Mouse (Mus musculus) frontal cortex, postnatal 36 days (tissue): ENCODE results near the gene Ncapd2.
"Not testable (repeated sequence)": the region's sequence is repeated elsewhere in the genome, so short reads cannot be mapped to it uniquely, and the experiment has no call there.

Experiments used
- DNase-seq, 2 experiments: peaks; one replicate each; pipeline ENCODE4 v3.0.0; 2022; ENCODE audit warnings: low spot score in 2 of 2

The Ncapd2 gene

DNA sequence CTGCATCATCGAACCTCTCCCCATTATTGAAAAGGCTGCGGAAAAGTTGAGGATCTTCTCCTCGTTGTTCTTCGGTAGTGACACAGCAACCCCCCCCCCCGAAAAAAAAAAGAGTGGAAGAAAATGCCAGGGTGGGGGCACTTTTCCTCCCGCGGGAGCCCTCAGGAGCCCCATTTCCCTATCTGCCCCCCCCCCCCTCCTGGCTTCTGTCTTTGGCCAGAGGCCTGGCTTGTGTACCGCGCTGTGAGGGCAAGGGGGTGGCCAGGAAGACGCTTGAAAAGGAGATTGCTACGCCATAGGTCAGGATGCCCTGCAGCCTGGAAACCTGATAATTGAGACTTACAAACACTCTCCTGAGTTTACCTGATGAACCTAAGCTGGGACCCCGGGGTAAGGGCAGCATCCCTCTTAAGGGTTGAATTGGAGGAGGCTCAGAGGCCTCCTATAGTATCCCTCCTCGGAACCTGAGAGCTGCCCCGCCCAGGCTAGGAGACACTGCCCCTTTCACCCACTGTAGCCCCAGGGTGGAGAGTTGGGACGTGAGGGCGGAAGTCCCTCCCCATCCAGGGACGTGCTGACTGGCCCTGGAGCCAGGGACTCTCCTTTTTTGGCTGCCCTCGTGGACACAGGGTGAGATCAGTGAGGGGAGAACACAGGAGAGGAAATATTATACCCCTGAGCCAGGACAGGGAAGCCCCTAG lies 25.3 kb downstream of the Ncapd2 start, which contains the start of gene Gapdh:
Gapdh (minus strand) TSS at position 417 of the 701 bp plus-strand sequence.
- peak in 1 of 2 experiments; percentile 33 for DNase-seq

DNA sequence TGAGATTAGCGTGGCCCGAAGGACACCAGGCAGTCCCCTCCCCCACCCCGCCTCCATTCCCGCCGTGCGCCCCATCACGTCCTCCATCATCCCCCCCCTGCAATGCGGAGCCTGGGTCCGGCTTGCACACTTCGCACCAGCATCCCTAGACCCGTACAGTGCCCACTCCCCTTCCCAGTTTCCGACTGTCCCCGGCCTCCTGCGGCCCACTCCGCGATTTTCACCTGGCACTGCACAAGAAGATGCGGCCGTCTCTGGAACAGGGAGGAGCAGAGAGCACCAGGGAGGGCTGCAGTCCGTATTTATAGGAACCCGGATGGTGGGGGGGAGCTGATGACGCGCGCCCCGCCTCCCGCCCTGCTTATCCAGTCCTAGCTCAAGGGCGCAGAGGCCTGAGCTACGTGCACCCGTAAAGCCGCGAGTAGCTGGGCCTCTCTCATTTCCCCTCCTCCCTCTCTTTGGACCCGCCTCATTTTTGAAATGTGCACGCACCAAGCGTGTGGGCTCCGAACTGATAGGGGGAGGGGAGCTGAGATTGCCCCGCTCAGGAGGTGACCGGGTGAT lies 26.1 kb downstream of the Ncapd2 start:
- peak; percentile 96 to 98 for DNase-seq

DNA sequence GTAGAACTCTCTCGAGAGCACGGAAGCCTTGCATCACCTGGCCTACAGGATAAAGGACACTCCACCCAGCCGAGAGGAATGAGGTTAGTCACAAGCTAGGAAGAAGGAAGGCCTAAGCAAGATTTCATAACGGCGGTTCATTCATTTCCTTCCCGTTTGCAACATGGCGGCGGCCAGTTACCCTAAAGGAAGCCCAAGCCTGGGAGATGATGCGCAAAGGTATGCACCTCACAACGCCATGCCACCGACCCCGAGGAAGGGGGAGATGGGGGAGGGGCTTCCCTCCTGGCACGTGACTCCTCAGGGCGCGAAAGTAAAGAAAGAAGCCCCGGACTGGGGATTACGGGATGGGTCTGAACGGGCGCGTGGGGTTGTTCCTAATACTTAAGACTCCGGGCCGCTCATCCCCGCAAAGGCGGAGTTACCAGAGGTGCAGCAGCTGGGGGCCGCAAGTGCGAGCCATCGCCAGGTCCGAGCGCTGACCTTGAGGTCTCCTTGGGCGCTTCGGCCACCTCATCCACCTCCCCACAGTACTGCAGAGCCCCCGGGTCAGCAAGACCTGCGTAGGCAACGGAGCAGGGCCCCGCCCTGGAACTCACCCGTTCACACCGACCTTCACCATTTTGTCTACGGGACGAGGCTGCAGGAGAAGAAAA lies 26.7 kb downstream of the Ncapd2 start:
- peak; percentile 42 to 60 for DNase-seq

DNA sequence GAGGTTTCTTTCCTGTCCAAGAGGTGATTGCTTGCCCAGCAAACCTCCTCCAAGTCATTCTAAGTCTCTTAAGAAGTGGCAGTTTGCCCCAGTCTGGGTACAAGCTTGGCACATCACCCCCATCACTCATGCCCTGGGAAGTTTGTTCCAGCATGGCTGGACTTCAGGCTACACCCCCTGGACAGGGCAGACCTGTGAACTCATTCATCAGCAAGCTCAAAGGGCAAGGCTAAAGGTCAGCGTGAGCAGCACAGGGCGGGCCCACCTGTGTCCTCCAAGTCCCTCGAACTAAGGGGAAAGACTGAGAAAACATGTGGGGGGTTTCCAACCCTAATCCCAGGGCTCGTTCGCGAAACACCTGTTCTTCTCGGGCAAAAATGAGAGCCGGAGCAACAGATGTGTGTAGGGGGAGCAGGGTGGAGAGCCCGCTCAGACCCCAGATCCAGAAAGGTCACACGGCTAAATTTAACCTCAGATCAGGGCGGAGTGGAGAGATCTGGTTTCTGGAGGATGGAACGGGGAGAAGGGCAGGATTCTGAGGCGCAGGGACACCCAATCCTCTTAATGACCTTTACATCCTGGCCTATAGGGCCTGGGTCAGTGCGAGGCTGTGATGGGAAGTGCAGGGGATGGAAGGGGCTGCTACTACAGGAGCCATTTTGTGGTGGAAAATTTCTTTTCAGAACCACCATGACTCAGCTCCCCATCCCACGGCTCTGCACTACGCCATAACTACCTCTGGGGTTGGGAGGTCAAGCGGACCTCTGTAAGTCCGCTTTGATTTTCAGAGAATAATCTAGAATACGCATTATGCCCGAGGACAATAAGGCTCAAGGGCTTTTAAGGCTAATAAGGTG lies 27.5 kb downstream of the Ncapd2 start:
- peak in 1 of 2 experiments; percentile 66 for DNase-seq

DNA sequence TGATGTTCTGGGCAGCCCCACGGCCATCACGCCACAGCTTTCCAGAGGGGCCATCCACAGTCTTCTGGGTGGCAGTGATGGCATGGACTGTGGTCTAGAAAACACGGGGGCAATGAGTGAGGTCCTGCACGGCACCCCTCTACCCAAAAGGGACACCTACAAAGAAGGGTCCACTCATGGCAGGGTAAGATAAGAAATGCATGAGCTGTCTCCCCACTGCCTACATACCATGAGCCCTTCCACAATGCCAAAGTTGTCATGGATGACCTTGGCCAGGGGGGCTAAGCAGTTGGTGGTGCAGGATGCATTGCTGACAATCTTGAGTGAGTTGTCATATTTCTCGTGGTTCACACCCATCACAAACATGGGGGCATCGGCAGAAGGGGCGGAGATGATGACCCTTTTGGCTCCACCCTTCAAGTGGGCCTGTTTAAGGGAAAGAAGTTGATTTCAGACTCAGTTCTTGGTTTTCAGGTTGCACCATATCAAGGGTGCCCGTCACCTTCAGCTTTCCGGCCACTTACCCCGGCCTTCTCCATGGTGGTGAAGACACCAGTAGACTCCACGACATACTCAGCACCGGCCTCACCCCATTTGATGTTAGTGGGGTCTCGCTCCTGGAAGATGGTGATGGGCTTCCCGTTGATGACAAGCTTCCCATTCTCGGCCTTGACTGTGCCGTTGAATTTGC lies 28.7 kb downstream of the Ncapd2 start:
- not testable (repeated sequence) for DNase-seq

DNA sequence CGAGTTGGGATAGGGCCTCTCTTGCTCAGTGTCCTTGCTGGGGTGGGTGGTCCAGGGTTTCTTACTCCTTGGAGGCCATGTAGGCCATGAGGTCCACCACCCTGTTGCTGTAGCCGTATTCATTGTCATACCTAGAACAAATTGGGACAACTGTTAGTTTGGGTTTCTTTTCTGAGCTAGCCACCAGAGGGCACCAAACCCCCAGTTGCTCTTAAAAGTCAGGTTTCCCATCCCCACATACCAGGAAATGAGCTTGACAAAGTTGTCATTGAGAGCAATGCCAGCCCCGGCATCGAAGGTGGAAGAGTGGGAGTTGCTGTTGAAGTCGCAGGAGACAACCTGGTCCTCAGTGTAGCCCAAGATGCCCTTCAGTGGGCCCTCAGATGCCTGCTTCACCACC lies 29.5 kb downstream of the Ncapd2 start:
- DNase-seq: peak; percentile 70 to 72

DNA sequence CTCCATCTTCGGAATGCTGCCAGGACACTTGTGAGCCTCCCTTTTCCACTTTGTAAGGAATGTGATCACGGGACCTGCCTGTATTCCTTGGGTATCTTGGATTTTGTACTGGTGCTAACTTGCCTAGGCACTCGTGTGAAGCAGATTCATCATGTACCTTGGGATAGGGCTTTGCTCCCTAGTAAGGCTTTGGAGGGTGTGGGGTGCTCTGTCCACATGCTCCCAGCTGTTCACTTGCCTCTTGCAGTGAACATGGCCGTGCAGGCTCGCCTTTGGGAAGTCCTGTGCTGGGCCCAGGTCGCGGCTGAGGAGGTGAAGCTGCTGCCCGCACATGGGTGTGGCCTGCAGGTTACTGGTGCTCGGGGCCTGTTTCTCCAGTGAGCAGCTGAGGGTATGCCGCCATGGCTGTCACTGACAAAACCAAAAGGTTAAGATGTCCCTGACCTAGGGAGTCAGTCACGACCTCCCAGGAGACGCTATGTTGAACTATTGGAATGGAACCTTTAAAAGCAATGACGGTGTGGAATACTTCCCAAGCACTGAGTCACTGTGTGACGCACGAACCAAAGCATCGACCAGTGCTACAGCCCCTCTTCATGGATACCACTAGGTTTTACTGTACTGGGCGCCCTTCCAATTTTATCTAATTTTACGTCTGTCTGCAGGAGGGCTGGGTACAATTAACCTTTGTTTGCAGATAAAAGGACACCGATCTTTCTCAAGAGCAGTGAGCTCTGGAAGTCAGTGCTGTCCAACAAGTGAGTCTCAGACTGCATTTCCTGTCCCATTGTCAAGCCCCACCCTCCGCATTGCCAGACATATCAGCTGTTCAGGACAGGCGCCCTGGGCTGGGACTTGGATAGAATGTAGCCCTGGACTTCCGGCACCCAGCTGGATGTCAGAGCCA lies 30.4 kb downstream of the Ncapd2 start:
- peak; percentile 63 to 67 for DNase-seq

DNA sequence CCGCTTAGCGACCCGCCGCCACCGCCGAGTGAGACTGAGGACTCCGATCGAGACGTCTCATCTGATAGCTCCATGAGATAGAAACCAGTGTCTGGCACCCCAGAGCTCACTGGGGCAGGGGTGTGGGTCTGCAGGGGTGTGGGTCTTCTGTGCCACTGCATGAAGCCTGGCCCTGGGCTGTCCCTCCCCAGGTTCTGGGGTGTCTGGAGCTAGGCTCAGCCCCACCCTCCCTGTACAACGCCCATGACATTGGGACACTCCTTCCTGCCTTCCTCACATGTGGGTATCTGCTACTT lies 31.0 kb downstream of the Ncapd2 start:
- DNase-seq: no peak

DNA sequence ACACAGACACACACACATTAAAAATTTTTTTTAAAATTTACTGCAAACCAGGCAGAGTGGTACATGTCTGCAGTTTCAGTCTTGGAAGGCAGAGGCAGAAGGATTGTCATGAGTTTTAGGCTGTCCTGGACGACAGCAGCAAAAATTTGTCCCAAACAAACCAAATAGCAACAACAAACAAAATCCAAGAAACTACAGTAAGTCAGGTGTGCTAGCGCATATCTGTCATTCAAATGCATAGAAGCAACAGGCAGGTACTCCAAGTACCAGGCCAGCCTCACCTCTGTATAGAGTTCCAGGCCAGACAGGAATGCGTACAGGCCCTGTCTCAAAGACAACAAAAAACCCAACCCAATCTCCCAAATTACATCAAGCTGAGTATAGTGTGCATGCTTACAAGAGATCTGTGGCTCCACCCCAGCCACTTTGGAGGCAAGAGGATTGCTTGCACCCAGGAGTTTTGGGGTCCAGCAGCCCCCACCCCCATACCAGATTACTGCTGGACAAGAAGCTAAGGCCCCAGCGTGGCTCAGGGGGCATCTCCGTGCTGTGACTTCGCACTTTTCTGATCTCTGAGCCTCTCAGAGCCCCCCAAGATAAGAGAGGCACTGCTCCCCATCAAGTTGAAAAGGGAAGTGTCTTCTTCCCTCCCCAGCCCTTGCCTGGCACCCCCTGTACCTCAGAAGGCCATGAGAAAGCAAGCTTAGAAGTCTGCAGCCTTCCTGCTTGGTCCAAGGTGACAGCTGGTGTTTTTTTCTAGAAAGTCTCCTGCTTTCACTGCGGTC lies 31.5 kb downstream of the Ncapd2 start:
- DNase-seq: no peak

DNA sequence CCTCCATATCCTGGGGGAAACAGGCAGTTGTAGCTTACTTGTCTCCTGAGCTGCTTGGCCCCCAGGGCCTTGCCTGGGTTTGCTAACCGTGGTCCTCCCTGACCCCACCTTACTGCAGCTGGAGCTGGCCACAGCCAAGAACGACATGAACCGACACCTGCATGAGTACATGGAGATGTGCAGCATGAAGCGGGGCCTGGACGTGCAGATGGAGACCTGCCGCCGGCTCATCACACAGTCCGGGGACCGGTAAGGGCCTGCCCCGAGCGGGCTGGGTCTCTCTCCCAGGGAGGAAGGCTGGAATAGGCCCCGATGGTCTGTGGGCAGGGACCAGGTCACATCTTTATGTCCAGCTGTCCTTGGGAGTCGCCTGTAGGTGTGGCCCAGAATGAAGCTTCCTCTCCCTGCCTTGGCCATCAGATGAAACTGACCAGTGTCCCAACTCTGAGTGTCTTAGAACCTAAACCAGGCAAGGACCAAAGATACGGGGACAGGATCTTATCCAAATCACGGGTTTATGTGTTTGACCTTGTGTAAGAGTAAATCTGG lies 32.5 kb downstream of the Ncapd2 start:
- no peak for DNase-seq

DNA sequence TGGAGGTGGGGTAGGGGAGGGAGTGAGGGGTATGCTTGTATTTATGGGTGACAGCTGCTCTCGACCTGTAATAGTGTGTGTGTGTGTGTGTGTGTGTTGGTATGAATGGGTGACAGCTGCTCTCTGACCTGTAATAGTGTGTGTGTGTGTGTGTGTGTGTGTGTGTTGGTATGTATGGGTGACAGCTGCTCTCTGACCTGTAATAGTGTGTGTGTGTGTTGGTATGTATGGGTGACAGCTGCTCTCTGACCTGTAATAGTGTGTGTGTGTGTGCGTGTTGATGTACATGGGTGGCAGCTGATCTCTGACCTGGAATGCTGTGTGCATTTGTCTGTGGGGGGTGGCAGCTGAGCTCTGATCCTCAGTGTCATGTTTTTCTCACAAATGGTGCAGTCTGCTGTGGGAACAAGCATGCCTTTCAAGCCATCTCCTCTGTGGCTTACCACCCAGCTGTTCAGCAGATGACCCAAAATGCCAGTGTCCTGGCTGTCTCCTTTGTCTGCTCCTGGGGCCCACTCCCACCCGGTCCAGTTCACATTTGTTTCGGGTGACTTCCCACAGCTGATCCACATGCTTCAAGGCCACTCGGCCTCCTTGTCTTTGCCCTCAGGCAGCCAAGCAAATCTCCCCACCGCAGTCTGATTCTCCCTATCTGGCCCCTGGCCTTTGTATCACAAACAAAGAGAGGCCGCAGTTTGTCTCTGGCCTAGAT lies 34.4 kb downstream of the Ncapd2 start:
- peak in 1 of 2 experiments; percentile 29 for DNase-seq

DNA sequence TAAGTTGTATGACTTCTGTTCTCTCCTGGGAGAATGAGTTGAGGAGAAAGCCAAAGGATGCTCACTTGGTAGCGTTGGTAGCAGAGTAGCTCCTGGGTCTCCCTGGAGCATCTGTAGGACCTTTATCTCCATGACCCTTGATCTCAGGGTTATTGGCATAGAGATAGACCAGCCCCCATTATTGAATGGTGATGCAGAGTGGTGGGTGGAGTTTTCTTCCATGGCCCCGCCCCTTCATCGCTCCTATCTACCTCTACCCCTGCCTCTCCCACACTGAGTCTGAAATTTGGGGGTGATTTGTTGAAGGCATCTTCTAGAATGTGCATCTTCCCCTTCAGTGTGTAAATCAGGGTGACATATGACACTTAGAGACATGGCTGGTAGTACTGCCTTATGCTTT lies 35.0 kb downstream of the Ncapd2 start:
- no peak for DNase-seq

DNA sequence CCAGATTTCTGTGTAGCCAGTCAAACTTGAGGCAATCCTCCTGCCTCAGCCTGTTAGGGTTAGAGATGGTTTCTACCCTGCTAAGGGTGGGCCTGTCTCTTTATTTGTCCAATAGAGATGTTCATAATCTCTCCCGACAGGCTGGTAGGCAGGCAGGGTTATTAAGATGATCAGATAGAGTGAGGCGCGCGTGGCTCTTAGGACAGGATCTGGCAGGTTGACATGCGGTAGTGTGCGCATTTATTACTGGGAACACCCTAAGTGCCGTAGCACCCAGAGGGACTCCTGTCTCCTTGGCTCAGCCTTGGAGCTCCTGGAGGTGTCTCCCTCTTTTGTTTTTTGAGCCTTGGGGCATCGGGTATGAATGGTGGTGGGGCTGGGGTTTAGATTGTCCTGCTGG lies 36.2 kb downstream of the Ncapd2 start:
- DNase-seq: no peak

DNA sequence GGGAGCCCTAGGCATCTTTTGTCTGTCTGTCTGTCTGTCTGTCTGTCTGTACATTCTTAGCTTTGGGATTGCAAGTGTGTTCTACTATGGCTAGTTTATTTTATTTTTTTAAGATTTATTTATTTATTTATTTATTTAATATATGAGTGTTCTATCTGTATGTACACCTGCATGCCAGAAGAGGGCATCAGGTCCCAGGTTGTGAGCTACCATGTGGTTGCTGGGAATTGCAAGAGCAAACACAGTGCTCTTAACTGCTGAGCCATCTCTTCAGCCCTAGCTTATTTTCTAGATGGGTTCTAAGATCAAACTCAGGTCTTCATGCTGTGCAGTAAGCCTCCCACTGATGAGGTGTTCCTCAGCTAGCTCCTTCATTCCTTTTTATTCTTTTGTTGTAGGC lies 37.0 kb downstream of the Ncapd2 start:
- no peak for DNase-seq

DNA sequence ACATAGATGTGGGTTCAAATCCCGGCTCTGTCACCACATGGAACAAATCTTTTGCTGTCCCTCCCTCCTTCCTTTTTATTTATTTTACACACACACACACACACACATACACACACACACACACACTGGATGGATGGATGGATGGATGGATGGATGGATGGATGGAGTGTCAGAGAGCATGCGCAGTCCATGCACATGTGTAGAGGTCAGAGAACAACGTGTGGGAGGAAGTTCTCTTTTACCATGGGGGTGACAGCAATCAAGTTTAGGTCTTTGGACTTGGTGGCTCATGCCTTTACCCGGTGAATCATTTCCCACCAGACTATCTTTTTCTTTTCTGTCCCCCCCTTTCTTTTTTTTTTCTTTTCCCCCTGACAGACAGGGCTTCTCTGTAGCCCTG lies 37.8 kb downstream of the Ncapd2 start:
- no peak for DNase-seq

DNA sequence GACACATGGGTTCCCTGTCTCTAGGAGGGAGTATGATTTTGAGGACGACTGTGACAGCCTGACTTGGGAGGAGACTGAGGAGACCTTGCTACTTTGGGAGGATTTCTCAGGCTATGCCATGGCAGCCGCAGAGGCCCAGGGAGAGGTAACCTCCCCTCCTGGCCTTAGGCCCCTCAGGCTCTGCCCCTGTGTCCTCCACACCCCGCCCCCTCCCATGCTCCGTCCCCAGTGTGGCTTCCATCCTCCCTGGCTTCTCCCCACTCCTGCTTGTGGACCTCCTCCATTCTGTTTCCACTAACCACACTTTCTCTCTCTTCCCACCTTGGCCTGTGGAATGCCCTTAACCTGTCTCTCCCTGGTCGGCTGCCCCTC lies 38.5 kb downstream of the Ncapd2 start:
- no peak for DNase-seq

DNA sequence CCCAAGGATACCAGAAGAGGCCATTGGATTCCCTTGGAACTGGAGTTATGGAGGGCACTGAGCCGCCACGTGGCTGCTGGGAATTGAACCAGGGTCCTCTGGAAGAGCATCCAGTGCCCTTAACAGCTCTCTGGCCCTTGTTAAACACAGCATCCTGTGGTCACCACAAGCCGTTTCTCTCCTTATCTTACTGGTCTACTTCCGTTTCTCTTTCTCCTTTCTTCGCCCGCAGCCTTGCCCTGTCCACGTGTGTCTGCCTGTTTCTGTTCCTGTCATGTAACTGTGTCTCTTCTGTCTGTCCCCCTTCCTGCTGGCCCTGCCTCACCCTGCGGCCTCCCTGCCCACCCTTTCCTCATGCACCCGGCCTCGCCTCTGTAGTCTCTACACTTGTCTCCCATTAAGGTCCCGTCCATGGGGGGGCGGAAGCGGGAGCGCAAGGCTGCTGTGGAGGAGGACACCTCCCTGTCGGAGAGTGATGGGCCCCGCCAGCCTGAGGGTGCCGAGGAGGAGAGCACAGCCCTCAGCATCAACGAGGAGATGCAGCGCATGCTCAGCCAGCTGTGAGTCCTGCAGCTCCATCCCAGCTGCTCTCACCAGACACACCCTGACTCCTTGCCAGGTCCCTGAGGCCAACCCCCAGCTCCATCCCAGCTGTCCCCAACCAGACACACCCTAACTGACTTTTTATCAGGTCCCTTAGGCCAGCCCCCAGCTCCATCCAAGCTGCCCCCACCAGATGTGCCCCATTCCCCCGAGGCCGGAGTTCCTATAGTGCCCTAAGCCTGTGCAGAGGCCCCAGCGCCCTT lies 39.1 kb downstream of the Ncapd2 start:
- no peak for DNase-seq

DNA sequence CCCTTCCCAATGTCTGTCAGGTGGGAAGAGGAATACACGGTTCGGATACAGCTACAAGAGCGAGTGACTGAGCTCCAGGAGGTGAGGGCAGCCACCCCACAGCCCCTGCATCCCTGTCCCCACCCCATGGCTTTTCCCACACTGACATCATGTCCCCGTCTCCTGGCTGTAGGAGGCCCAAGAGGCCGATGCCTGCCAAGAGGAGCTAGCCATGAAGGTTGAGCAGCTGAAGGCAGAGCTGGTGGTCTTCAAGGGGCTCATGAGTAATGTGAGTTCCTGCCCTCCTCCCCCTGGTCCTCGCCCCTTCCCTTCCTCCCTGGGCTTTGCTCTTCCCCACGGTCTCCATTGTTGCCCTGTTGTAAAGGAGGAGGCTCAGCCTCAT lies 41.9 kb downstream of the Ncapd2 start:
- DNase-seq: no peak
